Mouse (Mus musculus): Measurements from ENCODE around the gene Ldhb.

Ldhb gene

GRCm38 (mm10) chr6:142507785-142508162, at the start of gene Ldhb:
TSS of gene Ldhb (minus strand) at chr6:142507957.
- peak; percentile 96 for ATAC-seq (ENCODE audit: insufficient number of reproducible peaks, low FRiP score, low TSS enrichment)

GRCm38 (mm10) chr6:142555988-142556387, 48.2 kb upstream of the Ldhb start:
- ATAC-seq (ENCODE audit: insufficient number of reproducible peaks, low FRiP score, low TSS enrichment) = no peak

GRCm38 (mm10) chr6:142551482-142551881, 43.7 kb upstream of the Ldhb start:
- ATAC-seq (ENCODE audit: insufficient number of reproducible peaks, low FRiP score, low TSS enrichment) = no peak

- no peak for ATAC-seq (ENCODE audit: insufficient number of reproducible peaks, low FRiP score, low TSS enrichment)
These were observed 43.1 kb upstream of the Ldhb start for GRCm38 (mm10) chr6:142550871-142551270.

GRCm38 (mm10) chr6:142548377-142548776, 40.6 kb upstream of the Ldhb start:
- no peak for ATAC-seq (ENCODE audit: insufficient number of reproducible peaks, low FRiP score, low TSS enrichment)

- ATAC-seq (ENCODE audit: insufficient number of reproducible peaks, low FRiP score, low TSS enrichment) = no peak
These were observed 37.4 kb upstream of the Ldhb start for GRCm38 (mm10) chr6:142545132-142545531.

GRCm38 (mm10) chr6:142543648-142544047, 35.9 kb upstream of the Ldhb start:
- ATAC-seq (ENCODE audit: insufficient number of reproducible peaks, low FRiP score, low TSS enrichment) = no peak

GRCm38 (mm10) chr6:142542800-142543175, 35.0 kb upstream of the Ldhb start:
- no peak for ATAC-seq (ENCODE audit: insufficient number of reproducible peaks, low FRiP score, low TSS enrichment)

- no peak for ATAC-seq (ENCODE audit: insufficient number of reproducible peaks, low FRiP score, low TSS enrichment)
These were observed 34.5 kb upstream of the Ldhb start for GRCm38 (mm10) chr6:142542082-142542799.

GRCm38 (mm10) chr6:142540561-142541160, 32.9 kb upstream of the Ldhb start:
- no peak for ATAC-seq (ENCODE audit: insufficient number of reproducible peaks, low FRiP score, low TSS enrichment)

GRCm38 (mm10) chr6:142540131-142540530, 32.4 kb upstream of the Ldhb start:
- ATAC-seq (ENCODE audit: insufficient number of reproducible peaks, low FRiP score, low TSS enrichment) = no peak

GRCm38 (mm10) chr6:142538503-142538902, 30.7 kb upstream of the Ldhb start:
- no peak for ATAC-seq (ENCODE audit: insufficient number of reproducible peaks, low FRiP score, low TSS enrichment)

GRCm38 (mm10) chr6:142533412-142533811, 25.7 kb upstream of the Ldhb start:
- ATAC-seq (ENCODE audit: insufficient number of reproducible peaks, low FRiP score, low TSS enrichment) = no peak

- ATAC-seq (ENCODE audit: insufficient number of reproducible peaks, low FRiP score, low TSS enrichment) = no peak
These were observed 24.9 kb upstream of the Ldhb start for GRCm38 (mm10) chr6:142532686-142533085.

GRCm38 (mm10) chr6:142532141-142532540, 24.4 kb upstream of the Ldhb start:
- no peak for ATAC-seq (ENCODE audit: insufficient number of reproducible peaks, low FRiP score, low TSS enrichment)

- ATAC-seq (ENCODE audit: insufficient number of reproducible peaks, low FRiP score, low TSS enrichment) = no peak
These were observed 22.6 kb upstream of the Ldhb start for GRCm38 (mm10) chr6:142530378-142530777.

GRCm38 (mm10) chr6:142529680-142530079, 21.9 kb upstream of the Ldhb start:
- no peak for ATAC-seq (ENCODE audit: insufficient number of reproducible peaks, low FRiP score, low TSS enrichment)

- no peak for ATAC-seq (ENCODE audit: insufficient number of reproducible peaks, low FRiP score, low TSS enrichment)
These were observed 20.3 kb upstream of the Ldhb start for GRCm38 (mm10) chr6:142527931-142528562.

- ATAC-seq (ENCODE audit: insufficient number of reproducible peaks, low FRiP score, low TSS enrichment) = peak; percentile 61
These were observed 17.0 kb upstream of the Ldhb start for GRCm38 (mm10) chr6:142524635-142525308.

- no peak for ATAC-seq (ENCODE audit: insufficient number of reproducible peaks, low FRiP score, low TSS enrichment)
These were observed 13.9 kb upstream of the Ldhb start for GRCm38 (mm10) chr6:142521591-142522110.

- ATAC-seq (ENCODE audit: insufficient number of reproducible peaks, low FRiP score, low TSS enrichment) = peak; percentile 22
These were observed 11.4 kb upstream of the Ldhb start for GRCm38 (mm10) chr6:142519110-142519509.

Measured in cerebellum, adult (tissue).